Mouse (Mus musculus) adrenal gland, postnatal 36 days (tissue): ENCODE results near the gene Enho. TPM values are rescaled to one million over a fixed set of nuclear protein-coding genes. Genes with fewer than 3 reads are reported as not detected.

ENCODE experiments used
- DNase-seq, 2 experiments: peaks; one replicate each; pipeline ENCODE4 v3.0.0; 2021; ENCODE audit warnings: mixed read lengths in 1 of 2
- total RNA-seq, 2 experiments: library from RNA; stranded (reverse); gene quantifications; 2 replicates each; pipeline ENCODE4 v1.2.3; 2021

Gene Enho
- total RNA-seq, 2 experiments from 2014 or later: 2.8 to 3.5 TPM

- DNase-seq: no peak
These were observed 7.1 kb downstream of the Enho start for GRCm38 (mm10) chr4:41633001-41633400.

DNA sequence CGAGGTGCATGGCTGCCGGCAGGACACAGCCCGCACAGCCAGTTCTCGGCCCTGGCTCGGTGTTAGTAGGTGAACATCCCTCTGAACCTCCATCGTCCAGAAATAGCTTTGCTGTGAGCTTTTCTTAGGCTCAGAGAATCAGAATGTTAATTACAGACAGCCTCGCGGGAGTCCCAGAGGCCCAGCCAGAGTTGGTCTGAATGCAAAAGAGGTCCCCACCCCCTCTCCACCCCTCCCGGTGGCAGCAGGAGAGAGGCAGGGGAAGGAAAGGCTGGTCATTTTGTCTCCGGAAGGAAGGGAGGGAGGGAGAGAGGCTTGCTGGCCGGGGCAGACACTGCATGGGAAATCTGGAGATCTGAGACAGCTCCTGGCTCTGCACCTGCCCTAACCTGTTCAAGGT, 8.7 kb downstream of the Enho start:
- peak; percentile 21 to 40 for DNase-seq

GRCm38 (mm10) chr4:41630196-41630595, 9.9 kb downstream of the Enho start:
- DNase-seq: no peak

DNA sequence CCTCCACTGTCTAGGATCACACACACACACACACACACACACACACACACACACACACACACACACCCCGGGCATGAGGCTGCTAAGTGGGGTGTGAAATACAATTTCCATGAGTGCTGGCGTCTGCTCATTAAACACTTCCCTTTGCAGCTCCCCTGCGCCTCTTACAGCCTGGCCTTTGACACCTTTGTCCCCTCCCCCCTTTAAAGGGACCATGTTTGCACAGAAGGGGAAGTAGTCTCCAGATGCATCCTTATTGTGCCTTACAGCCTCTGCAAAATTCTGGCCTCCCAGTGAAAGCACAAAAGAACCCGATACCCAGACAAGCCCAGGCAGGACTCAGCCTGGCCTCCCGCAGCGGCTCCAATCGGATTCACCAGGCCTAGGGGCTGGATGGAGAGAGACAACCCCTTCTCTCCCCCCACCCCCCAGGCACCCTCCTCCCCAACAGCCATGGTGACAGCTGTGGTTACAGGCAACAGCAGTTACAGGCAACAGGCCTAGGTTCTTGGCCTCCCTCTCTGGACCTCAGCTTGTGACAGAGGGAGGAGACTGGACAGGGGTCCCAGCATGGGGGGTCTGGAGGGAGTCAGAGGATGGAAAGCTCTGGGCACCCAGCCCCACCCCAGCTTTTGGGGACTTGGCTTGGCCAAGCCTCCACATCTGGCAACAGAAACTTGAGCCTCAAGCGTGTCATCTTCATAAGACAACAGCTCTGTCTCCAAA, 11.8 kb downstream of the Enho start:
- no peak for DNase-seq

GRCm38 (mm10) chr4:41622071-41622470, 18.1 kb downstream of the Enho start:
- DNase-seq: no peak

- peak in 1 of 2 experiments; percentile 36 for DNase-seq
These were observed 21.0 kb downstream of the Enho start for GRCm38 (mm10) chr4:41618916-41619746.

DNA sequence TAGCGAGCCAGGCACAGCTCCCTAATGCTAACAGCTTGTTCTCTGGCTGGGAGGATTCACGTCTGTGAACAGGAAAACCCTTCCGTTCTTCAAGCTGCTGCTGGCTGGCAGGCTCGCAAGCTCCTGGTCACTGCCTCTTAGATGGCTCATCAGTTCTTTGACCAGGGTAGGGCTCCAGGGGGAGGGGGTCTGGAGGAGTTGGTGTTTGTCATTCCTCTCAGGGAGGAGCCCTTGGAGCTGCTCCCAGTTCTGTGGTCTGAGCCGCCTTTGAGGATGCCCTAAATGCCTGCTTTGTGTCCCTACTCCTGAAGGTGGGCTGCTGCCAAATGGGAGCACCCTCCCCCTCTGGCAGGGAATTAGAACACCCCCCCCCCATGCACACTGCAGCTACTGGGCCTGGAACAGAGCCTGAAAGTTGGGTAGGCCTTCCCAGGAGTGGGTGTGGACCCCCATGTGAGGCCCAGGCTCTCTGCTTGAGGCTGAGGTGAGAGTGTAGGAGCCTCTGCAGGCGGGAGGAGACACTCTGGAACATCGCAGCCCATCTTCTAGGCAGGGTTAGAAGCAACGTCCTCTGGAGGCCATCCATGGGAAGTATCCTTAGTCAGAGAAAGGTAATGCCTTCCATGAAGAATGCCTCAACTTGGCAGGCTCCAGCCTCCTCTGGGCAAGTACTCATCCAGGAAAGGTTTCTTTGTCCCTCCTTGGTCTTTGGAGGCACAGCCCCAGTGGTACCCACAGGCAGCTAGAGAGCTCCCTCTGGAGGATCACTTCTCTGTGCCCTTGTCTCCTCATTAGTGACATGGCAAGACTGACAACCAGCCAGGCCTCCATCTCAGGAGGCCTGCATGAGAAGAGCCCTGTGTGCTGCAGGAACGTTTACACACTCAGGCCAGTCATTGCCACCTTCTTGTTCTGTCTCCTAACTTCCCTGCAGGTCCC, 24.2 kb downstream of the Enho start:
- DNase-seq: no peak

GRCm38 (mm10) chr4:41614156-41614555, 26.0 kb downstream of the Enho start:
- DNase-seq: peak; percentile 75 to 82

- DNase-seq: no peak
These were observed 28.0 kb downstream of the Enho start for GRCm38 (mm10) chr4:41612166-41612565.

DNA sequence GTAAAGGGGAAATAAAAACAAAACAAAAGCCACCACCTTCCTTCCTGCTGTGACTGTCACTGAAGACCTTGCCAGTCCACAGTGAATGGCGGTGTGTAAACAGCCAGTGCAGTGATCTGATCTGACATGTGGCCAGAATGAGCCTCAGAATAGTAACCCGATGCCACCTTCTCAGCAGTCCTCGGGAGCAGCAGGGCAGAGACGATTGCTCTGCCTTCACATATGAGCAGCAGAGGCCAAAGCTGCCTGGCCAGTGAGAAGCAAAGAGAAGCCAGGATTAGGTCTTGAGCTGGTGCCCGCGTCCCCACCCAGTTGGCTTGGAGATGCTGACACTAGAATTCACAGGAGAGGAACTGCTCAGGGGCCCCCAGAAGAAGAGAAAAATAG, 29.5 kb downstream of the Enho start:
- DNase-seq: no peak

DNA sequence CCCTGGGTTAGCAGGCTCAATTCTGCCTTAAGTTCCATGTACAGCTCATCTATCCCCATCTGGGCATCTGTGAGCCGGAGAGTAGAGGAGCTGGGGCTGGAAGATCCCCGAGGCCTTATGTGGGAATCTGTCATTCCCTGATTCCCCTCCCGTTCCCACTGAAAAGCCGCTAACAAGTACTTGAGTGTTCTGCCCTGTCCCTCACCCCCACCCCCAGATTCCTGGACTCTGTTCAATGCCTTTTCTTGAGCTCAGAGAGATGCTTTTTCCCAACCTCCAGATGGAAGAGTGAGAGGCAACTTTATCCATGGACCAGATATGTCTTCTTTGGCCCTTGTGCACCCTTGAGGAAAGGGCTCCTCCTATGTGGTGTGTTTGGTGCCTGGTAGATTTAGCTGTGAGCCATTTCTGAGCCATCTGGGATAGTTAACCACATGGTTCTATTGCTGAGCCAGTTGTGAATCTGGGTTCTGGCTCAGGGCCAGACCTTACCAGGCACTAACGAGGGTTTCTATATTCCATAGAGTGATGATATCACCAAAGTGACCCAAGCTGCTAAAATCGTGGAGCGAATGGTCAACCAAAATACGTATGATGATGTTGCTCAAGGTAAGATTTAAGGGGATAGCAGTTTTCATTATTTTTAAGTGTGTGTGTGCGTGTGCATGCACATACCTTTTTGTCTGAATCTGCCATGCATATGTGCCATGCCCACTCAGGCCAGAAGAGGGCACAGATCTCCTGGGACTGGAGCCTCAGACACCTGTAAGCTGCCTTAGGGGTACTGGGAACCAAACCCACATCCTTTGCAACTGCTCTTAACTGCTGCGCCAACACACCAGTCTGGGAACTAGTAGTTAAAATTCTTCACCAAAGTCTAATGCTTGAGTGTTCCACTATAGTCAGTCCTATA, 30.2 kb downstream of the Enho start:
- DNase-seq: no peak

DNA sequence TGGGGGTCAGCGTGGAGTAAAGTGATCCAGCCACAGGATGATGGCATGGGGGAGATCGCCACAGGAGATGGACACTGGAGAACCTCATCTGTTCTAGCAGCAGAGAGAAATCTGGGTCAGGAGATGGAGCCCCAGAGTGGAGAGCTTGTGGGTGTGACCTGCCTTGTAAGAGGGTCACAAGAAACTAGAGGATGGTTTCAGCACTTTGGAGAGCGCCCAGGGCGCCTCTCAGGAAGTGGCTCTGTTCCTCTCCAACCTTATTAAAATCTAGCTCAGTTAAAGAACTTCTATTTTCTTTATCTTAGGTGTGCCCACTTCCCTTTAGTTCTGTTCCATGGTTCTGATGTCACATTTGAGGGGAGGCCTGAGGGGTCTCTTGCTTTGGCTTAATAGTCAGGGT, 33.3 kb downstream of the Enho start:
- DNase-seq: peak; percentile 73 to 80

DNA sequence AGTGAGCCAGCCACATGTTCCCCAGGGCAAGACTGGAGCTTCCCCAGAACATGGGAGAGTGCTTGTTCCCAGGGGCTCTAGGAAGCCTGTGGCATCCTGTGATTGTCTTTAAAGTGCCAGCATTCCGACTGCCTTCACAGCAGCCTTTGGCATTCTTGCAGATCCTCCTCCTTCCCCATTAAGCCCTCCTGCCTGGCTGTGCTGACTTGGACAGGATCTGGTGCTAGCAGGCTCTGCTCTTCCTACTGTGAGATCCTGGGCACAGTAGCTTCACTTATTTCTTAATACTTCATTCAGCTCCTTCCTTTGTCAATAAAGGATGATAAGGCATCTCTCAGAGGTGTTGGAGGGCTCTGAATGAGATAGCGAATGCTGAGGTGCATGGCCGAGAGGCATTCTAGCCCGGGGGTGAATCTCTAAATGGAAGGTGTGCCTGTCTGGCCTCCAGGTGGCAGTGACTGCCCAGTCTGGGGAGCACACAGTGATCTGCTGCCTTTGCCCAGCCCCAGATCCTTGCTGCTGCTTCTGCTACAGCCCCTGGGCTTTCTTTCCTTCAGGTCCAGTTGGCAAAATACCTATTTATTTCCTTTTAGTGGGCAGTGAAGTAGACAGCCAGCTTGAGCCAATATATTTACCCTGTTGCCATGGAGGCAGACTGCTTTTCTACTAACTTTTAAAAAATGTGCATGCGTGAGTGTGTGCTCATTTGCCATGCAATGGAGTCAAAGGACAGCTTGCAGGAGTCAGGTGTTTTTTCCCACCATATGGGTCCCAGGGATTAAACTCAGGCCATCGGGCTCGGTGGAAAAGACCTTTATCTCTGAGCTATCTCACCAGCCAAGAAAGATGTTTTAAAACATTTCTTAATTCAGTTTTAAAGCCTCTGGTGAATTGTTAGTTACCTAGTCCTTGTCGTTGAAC, 35.4 kb downstream of the Enho start:
- DNase-seq: peak in 1 of 2 experiments; percentile 39

GRCm38 (mm10) chr4:41602818-41603217, 37.3 kb downstream of the Enho start:
- DNase-seq: no peak

Other genes starting within 250 kb of the Enho start
- gene Kif24, start 175.4 kb downstream of the Enho start, total RNA-seq: 1 to 10 TPM; 1.4 to 2.1 TPM
- gene Nudt2, start 175.2 kb downstream of the Enho start, total RNA-seq: 10 to 100 TPM; 22.9 to 37.8 TPM
- 10 to 100 TPM in 1 of 2 experiments, 1 to 10 TPM in 1; 8.4 to 14.8 TPM for gene AI464131, start 137.2 kb downstream of the Enho start, total RNA-seq
- gene 1110017D15Rik, start 123.0 kb downstream of the Enho start, total RNA-seq: 1 to 10 TPM in 1 of 2 experiments, not detected in 1; 1.3 TPM
- gene Fam219a, start 70.8 kb downstream of the Enho start, total RNA-seq: 10 to 100 TPM; 14.7 to 20.5 TPM
- not detected for gene Dnaic1, start 70.5 kb downstream of the Enho start, total RNA-seq
- gene Cntfr, start 56.8 kb upstream of the Enho start, total RNA-seq: 10 to 100 TPM; 39.3 to 40.3 TPM
- 10 to 100 TPM; 79.1 to 85.0 TPM for gene Il11ra1, start 59.7 kb upstream of the Enho start, total RNA-seq
- 10 to 100 TPM; 39.2 to 42.6 TPM for gene Rpp25l, start 73.2 kb upstream of the Enho start, total RNA-seq
- gene Dctn3, start 82.8 kb upstream of the Enho start, total RNA-seq: 100 to 1,000 TPM; 103 to 123 TPM
- not detected for gene Arid3c, start 90.8 kb upstream of the Enho start, total RNA-seq
- 10 to 100 TPM; 32.1 to 45.6 TPM for gene Galt, start 114.9 kb upstream of the Enho start, total RNA-seq
- gene Sigmar1, start 115.8 kb upstream of the Enho start, total RNA-seq: 10 to 100 TPM; 77.4 to 80.1 TPM
- 10 to 100 TPM; 33.9 to 46.8 TPM for gene Ccl27a, start 133.9 kb upstream of the Enho start, total RNA-seq